Mouse (Mus musculus): ENCODE data around the gene Gm12216. TPM values are rescaled to one million over a fixed set of nuclear protein-coding genes. Genes with fewer than 3 reads are reported as not detected.

Gm12216 gene
- polyA plus RNA-seq, 2 experiments from 2014 or later, result 24.2 to 36.5 TPM

DNA sequence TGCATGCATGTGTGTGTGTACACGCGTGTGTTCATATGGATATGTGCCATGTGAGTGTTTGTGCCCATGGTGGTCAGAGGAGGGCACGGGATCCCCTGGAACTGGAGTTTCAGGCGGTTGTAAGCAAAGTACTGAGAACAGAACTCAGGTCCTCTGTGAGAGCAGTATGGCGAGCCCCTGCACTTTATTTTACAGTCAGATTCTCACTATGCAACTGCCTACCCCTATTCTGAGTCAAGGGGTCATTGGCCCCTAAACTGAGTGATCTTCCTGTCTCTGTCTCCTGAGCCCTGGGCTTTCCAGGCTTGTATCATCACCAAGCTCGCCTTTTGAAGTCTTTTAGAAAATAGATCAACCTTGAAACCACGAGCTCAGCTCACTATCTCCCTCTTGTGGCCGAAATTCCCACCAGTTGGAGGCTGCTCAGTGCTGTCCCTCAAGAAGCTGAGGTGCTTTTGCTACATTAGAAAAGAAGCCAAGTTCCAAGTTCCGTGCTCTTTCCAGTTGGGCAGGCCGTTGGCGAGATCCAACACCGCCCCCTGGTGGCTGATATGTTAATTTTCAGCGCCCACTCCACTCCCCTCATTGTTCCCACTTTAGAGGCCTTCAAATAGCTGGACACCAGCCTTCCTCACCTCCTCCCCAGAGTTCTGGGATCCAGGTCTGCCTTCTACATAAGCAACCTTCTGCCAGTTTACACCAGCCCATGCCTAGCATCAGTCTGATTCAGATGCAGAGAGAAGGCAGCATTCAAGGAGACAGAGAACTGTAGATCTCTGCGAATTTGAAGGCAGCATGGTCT, 122.1 kb downstream of the Gm12216 start:
- peak; percentile 31 for ATAC-seq

DNA sequence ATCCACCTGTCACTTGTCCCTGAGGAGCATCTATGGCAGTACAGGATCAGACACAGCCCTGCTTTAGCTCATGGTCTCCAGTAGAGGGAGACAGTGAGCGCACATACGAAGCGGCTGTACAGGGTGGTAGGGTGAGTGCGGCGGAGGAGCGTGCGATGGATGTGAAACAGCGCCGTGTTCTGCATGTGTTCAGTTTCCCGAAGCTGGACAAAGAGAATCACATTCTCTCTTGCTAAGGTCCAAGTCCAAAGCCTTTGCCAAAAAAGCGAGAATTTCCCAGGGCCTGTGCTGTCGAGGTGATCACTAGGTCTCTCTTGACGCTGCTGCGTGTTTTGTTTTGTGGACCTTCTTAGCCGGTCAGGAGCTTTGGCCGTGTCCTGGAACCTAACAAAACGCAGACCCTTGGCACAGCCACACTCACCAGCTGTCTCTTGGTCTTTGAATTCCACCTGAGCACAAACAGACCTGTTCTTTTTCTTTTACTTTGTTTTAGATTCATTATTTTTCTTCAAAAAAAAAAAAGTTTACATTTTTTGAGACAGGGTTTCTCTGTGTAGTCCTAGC, 123.3 kb downstream of the Gm12216 start:
- ATAC-seq, result peak; percentile 73

DNA sequence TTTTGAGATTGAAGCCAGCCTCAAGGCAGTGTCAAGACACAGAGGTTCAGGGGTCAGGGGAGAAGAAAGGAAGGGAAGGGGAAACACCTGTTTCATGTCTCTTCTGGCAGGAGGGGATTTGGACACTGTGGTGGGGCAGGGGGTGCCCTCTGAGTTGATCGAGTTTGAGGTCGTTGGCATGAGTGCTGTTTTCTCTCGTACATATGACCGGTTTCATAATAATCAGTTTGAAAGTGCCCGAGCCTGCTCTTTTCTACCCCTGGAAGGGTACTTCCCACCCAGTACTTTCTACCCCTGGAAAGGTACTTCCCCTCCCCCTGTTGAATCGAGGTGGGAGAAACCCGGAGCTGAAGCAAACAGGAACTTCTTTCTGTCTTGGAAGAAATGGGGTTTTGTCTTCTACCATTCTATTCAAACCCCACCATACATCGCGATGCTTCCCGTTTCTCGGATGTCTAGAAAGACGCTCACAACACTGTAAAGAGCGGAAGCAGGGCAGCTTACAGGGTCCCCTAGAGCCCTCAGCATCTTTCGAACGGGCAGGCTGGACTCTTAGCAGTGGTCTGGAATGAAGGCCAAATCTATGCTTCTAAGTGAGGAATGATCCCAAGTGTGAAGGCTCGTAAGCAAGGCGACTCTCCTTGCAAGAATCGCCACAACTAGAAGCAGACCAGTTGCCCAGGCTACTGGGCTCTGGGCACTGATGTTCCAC, 123.9 kb downstream of the Gm12216 start:
- no peak for ATAC-seq

DNA sequence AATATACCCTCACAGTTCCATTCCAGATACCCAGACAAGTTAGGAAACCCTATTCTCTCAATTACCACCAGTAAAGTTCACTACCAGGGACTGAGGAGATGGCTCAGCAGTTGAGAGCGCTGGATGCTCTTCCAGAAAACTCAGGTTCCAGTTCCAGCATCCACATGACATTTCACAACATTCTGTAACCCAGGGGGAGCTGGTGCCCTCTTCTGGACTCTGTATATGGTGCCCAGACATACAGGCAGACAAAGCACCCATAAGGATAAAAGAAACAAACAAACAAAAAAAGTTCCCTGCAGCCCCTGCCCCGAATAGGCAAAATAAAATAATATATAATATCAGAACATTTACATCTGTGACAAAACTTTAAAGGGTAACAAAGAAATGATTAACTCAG, 124.6 kb downstream of the Gm12216 start:
- no peak for ATAC-seq

DNA sequence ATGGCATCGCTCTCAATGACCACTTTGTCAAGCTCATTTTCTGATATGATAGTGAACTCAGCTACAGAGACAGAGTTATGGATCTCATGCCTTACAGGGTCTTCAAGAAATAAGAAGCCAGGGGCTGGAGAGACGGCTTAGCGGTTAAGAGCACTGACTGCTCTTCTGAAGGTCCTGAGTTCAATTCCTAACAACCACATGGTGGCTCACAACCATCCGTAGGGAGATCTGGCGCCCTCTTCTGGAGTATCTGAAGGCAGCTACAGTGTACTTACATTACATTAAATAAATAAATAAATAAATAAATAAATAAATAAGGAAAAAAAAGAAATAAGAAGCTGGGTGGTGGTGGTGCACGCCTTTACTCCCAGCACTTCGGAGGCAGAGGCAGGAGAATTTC, 125.2 kb downstream of the Gm12216 start:
- ATAC-seq, result no peak

Other genes with a start within 250 kb of the Gm12216 start
- gene Il4, start 240.6 kb downstream of the Gm12216 start, polyA plus RNA-seq (2017; shearing (Covaris generic)), result 10 to 100 TPM in 1 of 2 experiments, 1 to 10 TPM in 1; 8.8 to 10.4 TPM
- gene Il13, start 224.6 kb downstream of the Gm12216 start, polyA plus RNA-seq (2017; shearing (Covaris generic)), result not detected
- gene Rad50, start 151.9 kb downstream of the Gm12216 start, polyA plus RNA-seq (2017; shearing (Covaris generic)), result 10 to 100 TPM; 43.2 to 44.8 TPM
- gene Il5, start 138.5 kb downstream of the Gm12216 start, polyA plus RNA-seq (2017; shearing (Covaris generic)), result under 1 TPM in 1 of 2 experiments, not detected in 1; 0.21 TPM
- 100 to 1,000 TPM; 236 to 307 TPM for gene Irf1, start 89.2 kb downstream of the Gm12216 start, polyA plus RNA-seq (2017; shearing (Covaris generic))
- 1 to 10 TPM; 4.9 to 6.2 TPM for gene Gm17334, start 86.1 kb downstream of the Gm12216 start, polyA plus RNA-seq (2017; shearing (Covaris generic))
- gene Slc22a5, start 32.4 kb upstream of the Gm12216 start, polyA plus RNA-seq (2017; shearing (Covaris generic)), result 10 to 100 TPM; 10.8 to 16.0 TPM
- 1 to 10 TPM in 1 of 2 experiments, under 1 TPM in 1; 0.73 to 1.1 TPM for gene Slc22a21, start 121.1 kb upstream of the Gm12216 start, polyA plus RNA-seq (2017; shearing (Covaris generic))
- under 1 TPM in 1 of 2 experiments, not detected in 1; 0.20 TPM for gene Slc22a4, start 168.8 kb upstream of the Gm12216 start, polyA plus RNA-seq (2017; shearing (Covaris generic))
- gene Pdlim4, start 209.8 kb upstream of the Gm12216 start, polyA plus RNA-seq (2017; shearing (Covaris generic)), result 1 to 10 TPM in 1 of 2 experiments, under 1 TPM in 1; 0.57 to 1.3 TPM
- gene P4ha2, start 240.8 kb upstream of the Gm12216 start, polyA plus RNA-seq (2017; shearing (Covaris generic)), result not detected

Data from activated CD4-positive, CD25-positive, alpha-beta regulatory T cell, adult 4 months (primary cell).